Mouse (Mus musculus): ENCODE results near the gene F5.

F5 gene

DNA sequence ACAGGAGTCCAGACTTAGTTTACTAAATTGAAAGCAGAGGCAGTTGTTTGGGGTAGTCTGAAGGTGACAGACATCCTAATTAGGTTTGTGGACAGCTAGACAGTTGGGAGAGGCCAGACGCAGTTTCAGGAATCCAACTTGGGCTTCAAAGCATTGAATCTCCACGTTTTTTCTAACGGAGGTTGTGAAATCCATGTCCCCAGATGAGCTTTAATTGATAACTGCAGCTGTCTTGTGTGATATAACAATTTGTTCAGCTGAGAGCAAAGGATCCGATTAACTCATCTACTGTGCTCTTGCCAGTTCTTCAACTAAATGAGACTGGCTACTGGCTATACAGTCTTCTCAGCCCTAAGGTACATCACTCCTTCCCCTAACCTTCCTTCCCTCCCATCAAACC lies 6.9 kb downstream of the F5 start:
- no peak for DNase-seq (ENCODE audit: extremely low spot score, low read depth, low spot score)

GRCm38 (mm10) chr1:164159781-164160180 lies 8.1 kb downstream of the F5 start:
- DNase-seq (ENCODE audit: extremely low spot score, low read depth, low spot score): no peak

DNA sequence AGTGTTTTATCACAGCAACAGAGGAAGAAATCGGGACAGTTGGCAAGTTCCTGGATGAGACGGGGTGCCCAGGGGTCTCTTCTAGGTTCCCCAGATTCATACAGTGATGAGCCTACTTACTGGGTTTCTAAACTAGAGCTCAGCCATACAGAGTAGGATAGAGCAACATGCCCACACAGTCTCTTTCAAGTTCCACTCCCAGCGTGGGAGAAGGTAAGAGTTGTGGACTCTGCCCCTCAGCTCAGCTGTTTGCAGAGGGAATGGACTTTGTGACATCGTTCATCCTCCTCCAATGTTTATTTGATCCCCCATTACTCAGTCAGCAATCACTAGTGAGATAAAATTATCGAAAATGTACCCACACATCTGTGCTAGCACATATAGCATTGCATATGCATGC lies 11.1 kb downstream of the F5 start:
- no peak for DNase-seq (ENCODE audit: extremely low spot score, low read depth, low spot score)

GRCm38 (mm10) chr1:164168818-164169217 lies 17.2 kb downstream of the F5 start:
- no peak for DNase-seq (ENCODE audit: extremely low spot score, low read depth, low spot score)

DNA sequence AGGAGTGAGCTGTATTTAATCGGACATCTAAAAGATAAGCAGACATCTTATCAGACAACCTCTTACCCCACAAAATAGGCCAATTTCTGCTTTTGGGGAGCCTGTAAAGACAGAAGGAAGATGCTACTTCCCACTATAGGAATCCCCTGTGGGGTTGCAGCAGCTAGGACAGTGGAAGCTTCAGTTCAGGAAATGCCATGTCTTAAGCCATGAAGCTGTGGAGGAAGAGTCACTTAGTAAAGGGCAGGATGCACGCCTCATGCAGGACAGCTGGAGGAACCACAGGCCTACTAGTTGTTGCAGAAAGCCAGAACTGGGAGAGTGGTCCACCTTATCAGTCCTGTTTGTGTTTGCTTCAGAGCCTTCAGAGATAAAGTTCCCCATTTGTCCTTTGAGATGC lies 18.8 kb downstream of the F5 start:
- DNase-seq (ENCODE audit: extremely low spot score, low read depth, low spot score): no peak

- no peak for DNase-seq (ENCODE audit: extremely low spot score, low read depth, low spot score)
Observed at GRCm38 (mm10) chr1:164173145-164173544, 21.5 kb downstream of the F5 start.

DNA sequence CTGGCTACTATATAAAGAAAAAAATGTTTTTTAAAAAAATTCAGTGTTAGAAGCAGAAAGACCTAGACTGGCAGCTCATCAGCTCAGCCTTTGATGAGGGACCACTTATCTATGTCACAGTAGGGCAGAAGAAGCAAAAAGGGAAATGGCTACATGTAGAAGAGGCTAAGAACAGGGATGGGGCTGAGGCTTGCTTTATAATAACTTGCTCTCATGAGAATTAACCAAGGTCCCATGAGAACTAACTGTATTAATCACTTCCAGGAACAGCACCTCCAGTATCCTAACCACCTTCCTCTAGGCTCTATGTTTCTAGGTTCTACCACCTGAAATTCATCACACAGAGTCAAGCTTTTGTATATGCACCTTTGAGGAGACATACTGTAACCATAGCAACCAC lies 25.2 kb downstream of the F5 start:
- DNase-seq (ENCODE audit: extremely low spot score, low read depth, low spot score): no peak

DNA sequence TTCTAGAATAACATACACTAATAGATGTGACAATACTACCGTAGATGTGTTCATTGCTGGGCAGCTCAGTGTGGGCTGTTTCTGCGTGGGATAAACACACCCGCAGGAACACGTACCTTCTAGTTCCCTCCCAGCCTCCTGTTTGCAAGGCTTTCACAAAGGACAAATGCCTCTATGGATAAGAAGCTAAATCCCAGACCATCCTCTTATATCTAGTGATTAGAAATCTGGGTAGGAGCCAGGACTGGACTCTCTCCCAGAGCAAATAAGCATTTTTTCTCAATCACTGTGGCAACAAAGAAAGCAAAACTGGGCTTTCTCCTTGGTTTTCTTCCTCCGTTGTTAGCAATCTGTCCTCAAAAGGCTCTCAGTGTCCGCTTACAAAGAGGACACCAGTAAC lies 26.8 kb downstream of the F5 start:
- no peak for DNase-seq (ENCODE audit: extremely low spot score, low read depth, low spot score)

GRCm38 (mm10) chr1:164184142-164184870 lies 32.7 kb downstream of the F5 start:
- DNase-seq (ENCODE audit: extremely low spot score, low read depth, low spot score): peak; percentile 61

- DNase-seq (ENCODE audit: extremely low spot score, low read depth, low spot score): no peak
Observed at GRCm38 (mm10) chr1:164184871-164185223, 33.2 kb downstream of the F5 start.

GRCm38 (mm10) chr1:164185316-164185715 lies 33.7 kb downstream of the F5 start:
- no peak for DNase-seq (ENCODE audit: extremely low spot score, low read depth, low spot score)

- no peak for DNase-seq (ENCODE audit: extremely low spot score, low read depth, low spot score)
Observed at GRCm38 (mm10) chr1:164187002-164187560, 35.4 kb downstream of the F5 start.

DNA sequence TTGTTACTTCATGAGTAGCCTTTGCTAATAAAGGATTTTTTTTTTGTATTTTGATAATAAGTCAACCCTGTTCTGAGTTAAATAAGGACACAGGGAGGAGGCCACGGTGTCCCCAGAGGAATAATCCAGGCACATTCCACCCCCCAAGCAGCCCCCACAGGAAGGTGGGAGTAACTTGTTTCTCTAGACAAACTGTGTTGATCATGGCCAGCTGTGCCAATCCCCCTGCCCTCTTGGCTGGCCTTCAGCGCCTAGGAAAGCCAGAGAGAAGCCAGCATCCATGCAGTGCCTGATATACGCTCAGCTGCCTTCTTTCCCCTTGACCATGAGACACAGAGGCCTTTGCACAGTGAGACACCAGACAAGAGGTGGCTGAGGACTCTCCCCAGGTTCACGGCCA lies 47.9 kb downstream of the F5 start:
- DNase-seq (ENCODE audit: extremely low spot score, low read depth, low spot score): no peak

GRCm38 (mm10) chr1:164208437-164208836 lies 56.8 kb downstream of the F5 start:
- no peak for DNase-seq (ENCODE audit: extremely low spot score, low read depth, low spot score)

- DNase-seq (ENCODE audit: extremely low spot score, low read depth, low spot score): no peak
Observed at GRCm38 (mm10) chr1:164210899-164211298, 59.3 kb downstream of the F5 start.

DNA sequence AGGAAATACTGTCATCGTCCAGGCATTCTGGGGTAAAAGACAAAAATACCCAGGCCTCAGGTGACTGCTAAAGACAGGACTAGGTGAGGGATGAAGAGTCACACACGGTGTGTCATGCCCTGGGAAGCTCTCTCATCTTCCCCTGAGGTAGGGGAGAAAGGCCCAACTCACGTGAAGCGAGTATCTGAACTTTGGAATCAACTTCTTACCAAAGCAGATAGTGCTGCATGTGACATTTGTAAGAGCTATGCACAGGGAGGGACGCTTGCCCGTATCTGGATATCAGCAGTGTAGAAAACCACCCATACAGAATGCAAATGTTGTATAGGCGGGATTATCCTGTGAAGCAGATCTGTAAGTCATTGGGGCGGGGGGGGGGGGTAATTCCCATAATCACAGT lies 61.0 kb downstream of the F5 start:
- DNase-seq (ENCODE audit: extremely low spot score, low read depth, low spot score): no peak

DNA sequence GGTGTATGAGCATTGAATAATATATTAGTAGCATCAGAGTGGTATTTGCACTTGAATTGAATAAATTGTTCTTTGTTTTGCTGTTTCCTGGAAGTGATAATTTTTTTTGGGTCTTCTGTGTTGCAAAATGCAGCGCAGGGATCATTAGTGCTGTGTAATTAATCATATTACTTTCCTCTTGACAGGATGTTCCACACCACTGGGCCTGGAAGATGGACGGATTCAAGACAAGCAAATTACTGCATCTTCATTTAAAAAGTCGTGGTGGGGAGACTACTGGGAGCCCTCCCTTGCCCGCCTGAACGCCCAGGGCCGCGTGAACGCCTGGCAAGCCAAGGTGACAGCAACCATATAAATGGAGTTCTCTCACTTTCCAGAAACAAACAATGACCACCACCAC lies 62.6 kb downstream of the F5 start:
- no peak for DNase-seq (ENCODE audit: extremely low spot score, low read depth, low spot score)

DNA sequence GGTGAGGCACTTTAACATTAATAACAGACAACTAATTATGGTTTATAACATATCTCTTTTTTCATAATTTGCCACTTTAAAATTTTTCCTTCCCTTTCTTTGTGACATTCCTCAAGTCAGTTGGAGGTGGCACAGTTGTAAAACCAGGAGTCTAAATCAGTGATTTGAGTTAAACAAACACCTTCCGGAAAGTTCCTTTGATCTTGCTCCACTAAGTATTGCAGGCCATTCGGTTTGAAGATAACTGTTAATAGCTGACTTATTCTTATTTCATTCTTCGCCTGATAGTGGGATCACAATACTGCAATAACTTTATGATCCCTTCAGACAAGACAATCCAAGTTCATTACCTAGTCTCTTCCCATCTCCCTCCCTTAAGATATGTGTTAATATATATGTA lies 63.5 kb downstream of the F5 start:
- no peak for DNase-seq (ENCODE audit: extremely low spot score, low read depth, low spot score)

DNA sequence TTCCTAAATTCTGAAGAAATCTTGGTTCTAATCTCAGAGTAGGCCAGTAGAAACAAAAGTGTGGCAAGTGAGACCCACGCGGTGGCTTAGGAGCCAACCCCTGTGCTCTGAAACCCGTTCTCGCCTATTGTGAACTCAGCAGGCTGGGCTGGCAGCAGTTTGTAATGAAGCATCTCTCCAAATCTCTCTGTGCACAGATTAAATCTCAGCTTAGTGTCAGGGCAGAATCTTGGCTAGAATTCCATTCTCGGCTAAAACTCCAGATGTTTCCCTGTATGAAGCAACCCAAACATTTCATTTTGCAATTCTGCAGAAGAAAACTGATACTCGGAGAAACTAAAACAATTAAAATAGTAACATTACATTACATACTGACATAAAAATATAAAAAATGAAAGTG lies 63.9 kb downstream of the F5 start:
- DNase-seq (ENCODE audit: extremely low spot score, low read depth, low spot score): no peak

GRCm38 (mm10) chr1:164217791-164218685 lies 66.4 kb downstream of the F5 start:
- DNase-seq (ENCODE audit: extremely low spot score, low read depth, low spot score): no peak

DNA sequence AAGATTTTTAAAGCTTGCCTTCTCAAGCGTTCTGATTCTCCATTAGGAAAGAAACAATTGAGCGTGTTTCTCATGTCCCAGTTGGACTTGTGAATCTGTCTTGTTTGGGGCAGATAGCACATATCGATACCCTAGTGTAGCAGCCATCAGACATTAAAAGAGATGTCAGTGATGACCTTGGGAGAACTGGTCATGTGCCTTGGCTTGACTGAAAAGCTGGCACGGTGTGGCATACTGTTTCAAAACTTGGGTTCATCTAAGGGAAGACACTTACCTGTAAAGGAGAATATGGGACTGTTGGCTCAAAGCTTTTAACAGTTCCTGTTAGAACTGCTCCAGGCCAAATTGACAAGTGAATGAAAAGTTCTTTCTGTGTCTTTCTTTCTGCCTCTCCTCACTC lies 68.6 kb downstream of the F5 start:
- no peak for DNase-seq (ENCODE audit: extremely low spot score, low read depth, low spot score)

GRCm38 (mm10) chr1:164223089-164223488 lies 71.5 kb downstream of the F5 start:
- no peak for DNase-seq (ENCODE audit: extremely low spot score, low read depth, low spot score)
